Mouse (Mus musculus) lung, adult 2 months (tissue): ENCODE results near the gene Ndrg4.

Experiments used
- CTCF ChIP-seq: fragments of 200-500 bp; IDR thresholded peaks from 2 replicates; pipeline ENCODE4 v1.5.1; 2011; ENCODE audit warnings: mild to moderate bottlenecking, low read length, control low read depth; ENCODE audit not compliant: insufficient read depth
- POLR2A ChIP-seq: fragments of 200-500 bp; IDR thresholded peaks from 2 replicates; pipeline ENCODE4 v1.6.1; 2011; ENCODE audit warnings: low read depth, mild to moderate bottlenecking, control low read depth, low read length, borderline replicate concordance; ENCODE audit errors: extremely low read depth

- TF ChIP-seq CTCF (no peak), POLR2A (no peak)
Observed at GRCm38 (mm10) chr8:95700282-95700681, 23.5 kb downstream of the Ndrg4 start.
